Mouse (Mus musculus) embryonic fibroblast, embryonic 13.5 days (primary cell): ENCODE data around the gene Tmem107.

Source experiments
- CTCF ChIP-seq: IDR thresholded peaks from 2 replicates; pipeline ENCODE4 v1.5.1; 2011; ENCODE audit warnings: mild to moderate bottlenecking, control low read depth, low read length, moderate library complexity, borderline replicate concordance; ENCODE audit not compliant: insufficient read depth
- POLR2A ChIP-seq: IDR thresholded peaks from 2 replicates; pipeline ENCODE4 v1.6.1; 2011; ENCODE audit warnings: low read depth, mild to moderate bottlenecking, control low read depth, low read length, moderate library complexity

GRCm38 (mm10) chr11:69108223-69108622 lies 37.6 kb downstream of the Tmem107 start:
- TF ChIP-seq CTCF = no peak
- TF ChIP-seq POLR2A = no peak
